Mouse (Mus musculus) forebrain, embryonic 11.5 days (tissue): ENCODE results near the gene Ecm1. TPM values are rescaled to one million over a fixed set of nuclear protein-coding genes. Genes with fewer than 3 reads are reported as not detected.

ENCODE experiments used
- microRNA-seq: library from miRNA; unstranded; fragments of <30 nt; microRNA quantifications from one replicate; pipeline ENCODE4, GENCODE M21; 2016; ENCODE audit not compliant: insufficient number of aligned reads
- polyA plus RNA-seq: library from polyadenylated mRNA; unstranded; fragments of >200 nt; fragmentation: Nextera tagmentation; extraction: Ambion mirVana; gene quantifications from 2 replicates; pipeline ENCODE4 v1.2.1, GENCODE M21; 2014

The Ecm1 gene
- polyA plus RNA-seq, 1 experiment from 2014 or later: 17.2 TPM

Small RNA genes within 50 kb of the gene (microRNA-seq; reads per million reads assigned to microRNA genes)
- gene Mir7014: not detected

Other genes starting within 250 kb of the Ecm1 start
- gene Ctsk, start 240.3 kb downstream of the Ecm1 start, polyA plus RNA-seq: 5.0 and 5.6 TPM in 2 replicates
- gene Ctss, start 212.8 kb downstream of the Ecm1 start, polyA plus RNA-seq: 4.9 and 6.9 TPM in 2 replicates
- gene Hormad1, start 179.9 kb downstream of the Ecm1 start, polyA plus RNA-seq: not detected in 2 replicates
- gene Golph3l, start 150.6 kb downstream of the Ecm1 start, polyA plus RNA-seq: 35.1 and 36.1 TPM in 2 replicates
- 85.1 and 94.3 TPM in 2 replicates for gene Ensa, start 114.6 kb downstream of the Ecm1 start, polyA plus RNA-seq
- gene Mcl1, start 80.8 kb downstream of the Ecm1 start, polyA plus RNA-seq: 66.8 and 69.9 TPM in 2 replicates
- 0.64 and 1.6 TPM in 2 replicates for gene Adamtsl4, start 51.7 kb downstream of the Ecm1 start, polyA plus RNA-seq
- gene Tars2, start 20.6 kb upstream of the Ecm1 start, polyA plus RNA-seq: 54.9 and 61.6 TPM in 2 replicates
- gene Rprd2, start 79.3 kb upstream of the Ecm1 start, polyA plus RNA-seq: 23.8 and 24.6 TPM in 2 replicates
- 69.7 and 75.5 TPM in 2 replicates for gene Prpf3, start 116.3 kb upstream of the Ecm1 start, polyA plus RNA-seq
- 317 and 322 TPM in 2 replicates for gene Mrps21, start 131.9 kb upstream of the Ecm1 start, polyA plus RNA-seq
- gene Ciart, start 142.7 kb upstream of the Ecm1 start, polyA plus RNA-seq: 5.8 and 7.7 TPM in 2 replicates
- 7.5 and 10.3 TPM in 2 replicates for gene BC028528, start 152.4 kb upstream of the Ecm1 start, polyA plus RNA-seq
- gene Aph1a, start 154.4 kb upstream of the Ecm1 start, polyA plus RNA-seq: 29.7 and 33.3 TPM in 2 replicates
- 49.4 and 53.6 TPM in 2 replicates for gene Car14, start 165.1 kb upstream of the Ecm1 start, polyA plus RNA-seq
- gene Anp32e, start 189.7 kb upstream of the Ecm1 start, polyA plus RNA-seq: 157 and 167 TPM in 2 replicates